1 mouse cellular context compared by ENCODE assay signal in genomic region chr13:104286897-104287309, GRCm38 (mm10).
TF ChIP-seq lines count a peak whose summit lies in the region.

No protein-coding gene starts in this region.

TF ChIP-seq in CH12.LX, 34 proteins besides CTCF, POLR2A, EP300 and RAD21 (continued from another document):
- peak; percentile 26; the same call in 1 of the 2 replicates for TF ChIP-seq HCFC1 (IDR thresholded peaks at IDR 0.05; ENCODE audit: low read depth, low read length)
- peak; percentile 45; the same call in 1 of the 2 replicates for TF ChIP-seq SIN3A (IDR thresholded peaks at IDR 0.05; ENCODE audit: low read length)
- TF ChIP-seq MAX (IDR thresholded peaks at IDR 0.05; ENCODE audit: low read length), result peak; percentile 94
- no peak for TF ChIP-seq ZKSCAN1 (IDR thresholded peaks at IDR 0.05; ENCODE audit: borderline replicate concordance, low read depth, low read length)
- TF ChIP-seq RCOR1 (conservative IDR thresholded peaks at IDR 0.05; ENCODE audit: low read depth, low read length), result no peak; the same call in 1 of the 2 replicates
- peak; percentile 66; the same call in 1 of the 2 replicates for TF ChIP-seq ELF1 (IDR thresholded peaks at IDR 0.05; ENCODE audit: low read depth, low read length)
- TF ChIP-seq NELFE (IDR thresholded peaks at IDR 0.05; ENCODE audit: low read depth, low read length), result no peak
- no peak for TF ChIP-seq PAX5 (IDR thresholded peaks at IDR 0.05; ENCODE audit: low read length)
- TF ChIP-seq USF1 (IDR thresholded peaks at IDR 0.05; ENCODE audit: low read depth, low read length), result peak; percentile 85
- no peak for TF ChIP-seq E2F4 (IDR thresholded peaks at IDR 0.05; ENCODE audit: insufficient replicate concordance, low read depth, low read length)
- peak; percentile 55; the same call in 1 of the 2 replicates for TF ChIP-seq MEF2A (IDR thresholded peaks at IDR 0.05; ENCODE audit: borderline replicate concordance, low read depth, low read length)
- TF ChIP-seq ZMIZ1 (IDR thresholded peaks at IDR 0.05; ENCODE audit: low read depth, low read length), result no peak
- TF ChIP-seq TCF12 (IDR thresholded peaks at IDR 0.05; ENCODE audit: low read depth, low read length), result peak; percentile 83
- peak; percentile 87 for TF ChIP-seq CHD2 (IDR thresholded peaks at IDR 0.05; ENCODE audit: low read length)
- peak; percentile 78 for TF ChIP-seq JUN (IDR thresholded peaks at IDR 0.05; ENCODE audit: insufficient read depth, low read depth, low read length)
- TF ChIP-seq MAFK (IDR thresholded peaks at IDR 0.05; ENCODE audit: insufficient replicate concordance, low read length), result no peak
- no peak for TF ChIP-seq ZC3H11A (IDR thresholded peaks at IDR 0.05; ENCODE audit: low read depth, low read length)
- TF ChIP-seq SMC3 (IDR thresholded peaks at IDR 0.05; ENCODE audit: low read depth, low read length), result no peak
- 0 out of 2 replicates have a peak, but pooled peaks have one; percentile 48 for TF ChIP-seq JUND (conservative IDR thresholded peaks at IDR 0.05; ENCODE audit: low read depth, low read length)
- TF ChIP-seq USF2 (conservative IDR thresholded peaks at IDR 0.05; ENCODE audit: low read depth, low read length), result peak; percentile 78
- TF ChIP-seq MYC (IDR thresholded peaks at IDR 0.05; ENCODE audit: low read depth, low read length), result peak; percentile 82
- no peak for TF ChIP-seq CHD1 (IDR thresholded peaks at IDR 0.05; ENCODE audit: low read depth, low read length)
- TF ChIP-seq UBTF (IDR thresholded peaks at IDR 0.05; ENCODE audit: low read depth, low read length), result no peak
- TF ChIP-seq POLR2AphosphoS2 (IDR thresholded peaks at IDR 0.05; ENCODE audit: low read depth, low read length), result no peak
TF ChIP-seq in CH12.LX: peak in this region for 18.
